Mouse (Mus musculus) heart, embryonic 14.5 days (tissue): ENCODE measurements around the gene Cadps. TPM values are rescaled to one million over a fixed set of nuclear protein-coding genes. Genes with fewer than 3 reads are reported as not detected.
"Not testable (repeated sequence)": the region's sequence is repeated elsewhere in the genome, so short reads cannot be mapped to it uniquely, and the experiment has no call there.

Experiments
- ATAC-seq: fragments of 200-750 bp; cut with Nextera tagmentation; 2 replicates; pipeline ENCODE4 v1.8.0; 2017; ENCODE audit warnings: low read depth, moderate TSS enrichment; ENCODE audit not compliant: insufficient number of reproducible peaks, insufficient read depth, low FRiP score
- H3K27ac ChIP-seq, 2 experiments: fragments of 200-500 bp in 1 of 2; fragments of 300-500 bp in 1 of 2; sonication (generic) in 1 of 2; replicated peaks in 1 of 2; 2 replicates each; pipeline ENCODE4 v1.5.1; 2012 to 2014; ENCODE audit warnings: low read depth in 2 of 2, low read length in 2 of 2, control low read depth in 1 of 2, mild to moderate bottlenecking in 1 of 2, mixed read lengths in 1 of 2; ENCODE audit not compliant: control insufficient read depth in 1 of 2, insufficient read depth in 1 of 2
- H3K27me3 ChIP-seq: fragments of 300-500 bp; sonication (generic); 2 replicates; pipeline ENCODE4 v1.6.1; 2014; ENCODE audit warnings: mild to moderate bottlenecking, low read length, control low read depth; ENCODE audit not compliant: control insufficient read depth, insufficient read depth
- H3K36me3 ChIP-seq: fragments of 300-500 bp; sonication (generic); 2 replicates; pipeline ENCODE4 v1.6.1; 2014; ENCODE audit warnings: mild to moderate bottlenecking, control low read depth, low read length, mixed read lengths; ENCODE audit not compliant: control insufficient read depth, insufficient read depth
- H3K4me1 ChIP-seq, 2 experiments: fragments of 200-500 bp in 1 of 2; fragments of 300-500 bp in 1 of 2; sonication (generic) in 1 of 2; 2 replicates each; pipeline ENCODE4 v1.6.1; 2012 to 2014; ENCODE audit warnings: low read length in 2 of 2, control low read depth in 1 of 2, mixed read lengths in 1 of 2; ENCODE audit not compliant: control insufficient read depth in 2 of 2, insufficient read depth in 2 of 2
- H3K4me2 ChIP-seq: fragments of 300-500 bp; sonication (generic); 2 replicates; pipeline ENCODE4 v1.6.1; 2014; ENCODE audit warnings: mild to moderate bottlenecking, low read length
- H3K4me3 ChIP-seq, 2 experiments: fragments of 200-500 bp in 1 of 2; fragments of 300-500 bp in 1 of 2; sonication (generic) in 1 of 2; 2 replicates each; pipeline ENCODE4 v1.5.1; 2012 to 2014; ENCODE audit warnings: low read length in 2 of 2, mild to moderate bottlenecking in 2 of 2, control low read depth in 1 of 2, low read depth in 1 of 2, moderate library complexity in 1 of 2; ENCODE audit not compliant: control insufficient read depth in 1 of 2, insufficient read depth in 1 of 2
- H3K9ac ChIP-seq: fragments of 300-500 bp; sonication (generic); 2 replicates; pipeline ENCODE4 v1.6.1; 2014; ENCODE audit warnings: mild to moderate bottlenecking, low read length
- H3K9me3 ChIP-seq: fragments of 300-500 bp; sonication (generic); 2 replicates; pipeline ENCODE4 v1.6.1; 2016; ENCODE audit warnings: low read length, control low read depth; ENCODE audit not compliant: control insufficient read depth
- WGBS: fragments of 180-500 bp; shearing (Covaris S2); extraction: QIAGEN DNeasy Blood & Tissue Kit; methylation state at CpG from one replicate; pipeline ENCODE4 v1.1.7; 2014; 5-methylcytosine and 5-hydroxymethylcytosine counted together
- polyA plus RNA-seq: library from polyadenylated mRNA; unstranded; fragments of >200 nt; fragmentation: Nextera tagmentation; extraction: Ambion mirVana; gene quantifications from 2 replicates; pipeline ENCODE4 v1.2.1, GENCODE M21; 2014

Cadps gene
- polyA plus RNA-seq, 1 experiment from 2014 or later, result 1.5 TPM

DNA sequence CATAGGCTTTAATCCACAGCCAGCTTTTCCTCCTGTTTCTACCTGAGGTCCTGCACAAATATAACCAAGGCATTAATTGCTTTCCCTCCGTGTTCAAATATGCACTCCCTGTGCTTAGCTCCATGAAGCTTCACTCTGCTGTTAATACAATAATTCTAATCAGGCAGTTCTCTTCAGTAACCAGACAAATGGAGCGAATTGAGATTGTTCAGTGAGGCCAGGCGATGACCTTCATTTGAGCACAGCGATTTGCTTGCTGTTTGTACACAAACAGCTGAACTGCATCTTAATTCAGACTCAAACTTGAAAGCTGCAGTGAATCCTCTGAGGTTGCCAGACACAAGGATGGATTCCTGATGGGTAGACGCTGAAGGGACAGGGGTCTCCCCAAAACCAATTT is 239.3 kb downstream of the Cadps start:
- Histone ChIP-seq H3K9me3 (no peaks in the 10 kb centered on the region), H3K4me1 (peaks cover 2 to 9% of the 10 kb centered on the region in 2 experiments; a peak in 2 of 4 replicates), H3K27me3 (no peaks in the 10 kb centered on the region), H3K36me3 (no peaks in the 10 kb centered on the region), H3K27ac (no peak overlapping the region), H3K9ac (no peak overlapping the region), H3K4me2 (no peak overlapping the region), H3K4me3 (no peak overlapping the region)
- ATAC-seq, result no peak
- WGBS, result 76% methylated on average over 5 of the region's 5 CpGs

DNA sequence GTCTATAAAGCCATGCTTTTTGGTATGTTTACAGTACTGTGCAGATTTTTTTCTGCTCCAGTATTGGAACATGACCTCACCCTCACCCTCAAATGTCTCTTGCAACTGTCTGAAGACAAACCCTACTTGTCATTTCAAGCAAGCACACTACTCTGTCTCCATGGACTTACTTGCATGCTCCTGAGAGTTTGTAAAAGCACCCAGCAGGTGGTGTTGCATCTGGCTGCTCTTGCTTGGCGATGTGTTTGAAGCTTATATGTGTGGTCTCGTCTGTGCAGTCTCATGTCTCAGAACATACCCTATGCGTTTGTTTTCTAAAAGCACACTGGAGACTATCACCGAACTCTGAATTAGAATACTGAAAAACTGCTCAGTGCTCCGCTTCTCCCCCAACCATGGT is 241.2 kb downstream of the Cadps start:
- no peak overlapping the region for H3K4me3 ChIP-seq
- H3K27ac ChIP-seq, result no peak overlapping the region
- H3K4me1 ChIP-seq, result peaks cover 2 to 9% of the 10 kb centered on the region in 2 experiments; a peak in 2 of 4 replicates
- WGBS, result 87% methylated on average over 5 of the region's 5 CpGs
- no peak overlapping the region for H3K9ac ChIP-seq
- no peaks in the 10 kb centered on the region for H3K36me3 ChIP-seq
- H3K4me2 ChIP-seq, result no peak overlapping the region
- H3K27me3 ChIP-seq, result no peaks in the 10 kb centered on the region
- H3K9me3 ChIP-seq, result no peaks in the 10 kb centered on the region
- no peak for ATAC-seq

DNA sequence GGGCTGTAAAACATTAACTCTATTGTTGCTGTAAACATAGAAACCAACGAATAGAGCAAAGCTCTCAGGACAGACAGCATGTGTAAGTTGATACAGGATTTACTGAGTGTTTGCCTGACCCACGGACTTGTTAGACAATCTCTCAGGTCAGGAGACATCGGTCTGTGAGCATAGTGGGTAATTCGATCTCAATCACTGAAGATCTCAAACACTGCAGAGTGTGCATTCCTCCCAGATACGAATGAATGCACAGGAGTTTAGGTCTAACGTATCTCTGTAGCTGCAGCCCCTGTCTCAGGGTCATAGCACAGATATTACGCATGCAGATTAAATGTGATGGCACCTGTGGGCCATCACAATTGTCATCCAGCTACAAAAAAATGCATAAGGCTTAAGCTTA is 242.1 kb downstream of the Cadps start:
- 42% methylated on average over 7 of the region's 7 CpGs for WGBS
- no peak overlapping the region for H3K4me3 ChIP-seq

DNA sequence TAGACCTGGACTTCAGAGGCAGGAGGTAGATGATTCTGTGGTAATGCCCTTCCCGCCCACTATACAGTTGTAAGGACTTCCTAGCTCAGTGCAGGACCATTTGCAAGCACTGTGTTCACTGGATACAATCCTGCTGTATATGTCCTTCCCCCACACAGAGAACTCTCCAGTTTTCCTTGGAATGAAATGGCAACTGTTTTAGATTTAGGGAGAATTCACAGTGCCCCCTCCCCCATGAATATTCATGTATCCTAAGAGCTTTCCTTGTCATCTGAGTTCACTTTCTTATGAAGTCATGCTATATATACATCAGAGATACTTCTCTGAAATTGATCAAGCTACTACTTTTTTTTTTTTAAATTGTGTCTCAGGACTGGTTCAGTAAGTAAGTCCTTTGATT is 244.7 kb downstream of the Cadps start:
- 81% methylated on average over 1 of the region's 1 CpGs for WGBS
- no peak overlapping the region for H3K27ac ChIP-seq
- no peak overlapping the region for H3K4me2 ChIP-seq
- H3K9me3 ChIP-seq, result no peaks in the 10 kb centered on the region
- peaks cover 2 to 6% of the 10 kb centered on the region in 2 experiments; a peak in 2 of 4 replicates for H3K4me1 ChIP-seq
- H3K4me3 ChIP-seq, result no peak overlapping the region
- H3K36me3 ChIP-seq, result no peaks in the 10 kb centered on the region
- H3K9ac ChIP-seq, result no peak overlapping the region
- no peak for ATAC-seq
- no peaks in the 10 kb centered on the region for H3K27me3 ChIP-seq

More for the DNA sequence above, 242.1 kb downstream of the Cadps start:
- H3K9ac ChIP-seq, result no peak overlapping the region
- H3K27me3 ChIP-seq, result no peaks in the 10 kb centered on the region
- ATAC-seq, result no peak
- H3K4me2 ChIP-seq, result no peak overlapping the region
- H3K36me3 ChIP-seq, result no peaks in the 10 kb centered on the region
- peaks cover 2 to 9% of the 10 kb centered on the region in 2 experiments; a peak in 2 of 4 replicates for H3K4me1 ChIP-seq
- no peaks in the 10 kb centered on the region for H3K9me3 ChIP-seq
- H3K27ac ChIP-seq, result no peak overlapping the region

DNA sequence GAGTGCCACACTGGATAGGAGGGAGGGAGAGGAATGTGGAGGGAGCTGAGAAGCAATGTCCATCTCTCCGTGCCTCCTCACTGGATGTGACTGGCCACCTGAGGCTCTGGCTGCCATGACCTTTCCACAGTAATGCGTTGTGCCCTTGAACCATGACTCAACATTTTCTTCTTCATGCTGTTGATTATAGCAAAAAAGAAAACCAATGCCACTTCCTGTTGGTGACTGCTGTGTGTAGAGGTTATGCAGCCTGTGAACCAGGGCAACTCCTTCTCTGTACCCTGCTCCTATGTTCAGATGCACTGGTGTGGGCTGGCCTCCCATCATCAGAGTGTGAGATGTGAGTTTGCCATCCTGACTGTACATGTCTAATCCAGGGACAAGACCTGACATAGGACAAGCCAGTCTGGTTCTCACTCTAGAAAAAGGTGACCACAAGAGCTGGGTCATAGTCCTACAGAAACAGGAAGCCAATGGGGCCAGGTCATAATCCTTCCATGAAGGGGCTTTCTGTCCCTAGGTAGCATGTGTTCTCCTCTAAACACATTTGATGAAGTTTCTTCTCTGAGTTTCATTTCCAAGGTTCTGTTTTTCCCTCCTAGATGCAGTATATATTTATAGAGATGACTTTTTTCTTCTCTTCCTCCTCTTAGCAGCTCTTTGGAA is 245.3 kb downstream of the Cadps start:
- WGBS, result 52% methylated on average over 2 of the region's 2 CpGs

DNA sequence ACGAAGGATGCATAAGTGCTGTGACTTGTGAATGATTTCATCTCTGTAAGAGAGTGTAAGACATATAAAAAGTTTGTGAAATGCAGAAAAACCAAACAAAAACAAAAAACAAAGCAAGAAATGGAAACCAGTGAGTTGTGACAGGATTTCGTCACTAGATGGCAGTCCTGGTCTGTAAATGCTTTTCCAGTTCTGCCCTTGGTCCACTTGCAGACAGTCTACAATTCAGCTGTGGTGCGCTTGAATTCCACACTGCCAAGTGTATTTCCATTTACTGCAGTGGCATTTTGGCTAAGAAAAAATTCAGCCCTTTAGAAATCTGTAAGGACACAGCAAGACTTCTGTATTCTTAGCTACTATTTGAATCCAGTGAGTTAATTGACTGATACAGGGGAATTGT is 247.8 kb downstream of the Cadps start:
- Histone ChIP-seq H3K9ac (no peak overlapping the region), H3K4me3 (no peak overlapping the region), H3K27ac (no peak overlapping the region), H3K4me2 (no peak overlapping the region), H3K9me3 (no peaks in the 10 kb centered on the region), H3K4me1 (peaks cover 0 to 6% of the 10 kb centered on the region in 2 experiments; a peak in 1 of 4 replicates), H3K36me3 (no peaks in the 10 kb centered on the region), H3K27me3 (no peaks in the 10 kb centered on the region)
- ATAC-seq, result no peak
- WGBS, result 16% methylated on average over 3 of the region's 3 CpGs

More for the DNA sequence above, 245.3 kb downstream of the Cadps start:
- no peak overlapping the region for H3K4me2 ChIP-seq
- H3K27ac ChIP-seq, result no peak overlapping the region
- H3K9me3 ChIP-seq, result no peaks in the 10 kb centered on the region
- H3K27me3 ChIP-seq, result no peaks in the 10 kb centered on the region
- H3K4me1 ChIP-seq, result peaks cover 2 to 6% of the 10 kb centered on the region in 2 experiments; a peak in 2 of 4 replicates
- no peak for ATAC-seq
- H3K9ac ChIP-seq, result no peak overlapping the region
- H3K36me3 ChIP-seq, result no peaks in the 10 kb centered on the region
- H3K4me3 ChIP-seq, result no peak overlapping the region

DNA sequence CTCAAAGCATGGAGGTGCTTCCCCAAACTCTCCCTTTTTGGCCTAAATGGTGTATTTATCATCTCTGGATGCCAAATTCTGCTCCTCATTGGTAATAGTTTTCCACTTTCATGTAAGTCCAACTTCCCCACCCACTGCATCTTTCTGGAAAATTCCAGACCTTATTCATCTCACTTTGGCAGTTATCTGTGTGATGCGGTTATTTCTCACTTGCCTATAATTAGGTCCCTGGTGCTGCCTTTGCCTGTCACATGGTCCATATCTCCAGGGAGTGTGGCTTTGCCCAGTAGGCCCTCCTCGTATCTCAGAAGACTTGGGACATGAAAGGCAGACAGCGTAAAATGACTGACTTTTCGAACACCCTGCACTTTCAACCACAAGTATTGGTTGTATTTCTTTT is 248.5 kb downstream of the Cadps start:
- no peak overlapping the region for H3K27ac ChIP-seq
- no peaks in the 10 kb centered on the region for H3K36me3 ChIP-seq
- H3K9me3 ChIP-seq, result no peaks in the 10 kb centered on the region
- no peak overlapping the region for H3K4me2 ChIP-seq
- WGBS, result 31% methylated on average over 4 of the region's 4 CpGs
- H3K4me3 ChIP-seq, result no peak overlapping the region
- ATAC-seq, result no peak
- H3K9ac ChIP-seq, result no peak overlapping the region
- peaks cover 0 to 6% of the 10 kb centered on the region in 2 experiments; a peak in 1 of 4 replicates for H3K4me1 ChIP-seq
- H3K27me3 ChIP-seq, result no peaks in the 10 kb centered on the region

DNA sequence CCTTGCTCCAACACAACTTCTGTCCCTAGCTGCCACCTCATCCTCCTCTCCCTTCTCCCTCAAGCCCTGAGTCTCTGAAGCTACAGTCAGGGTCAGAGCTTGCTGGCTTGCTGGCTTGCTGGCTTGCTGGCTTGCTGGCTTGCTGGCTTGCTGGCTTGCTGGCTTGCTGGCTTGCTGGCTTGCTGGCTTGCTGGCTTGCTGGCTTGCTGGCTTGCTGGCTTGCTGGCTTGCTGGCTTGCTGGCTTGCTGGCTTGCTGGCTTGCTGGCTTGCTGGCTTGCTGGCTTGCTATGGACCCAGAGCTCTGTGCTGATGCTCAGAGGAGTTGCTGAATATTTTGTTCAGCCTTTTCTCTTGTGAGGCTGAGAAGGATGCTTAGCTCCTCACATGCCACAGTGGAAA is 261.1 kb downstream of the Cadps start:
- H3K9ac ChIP-seq, H3K36me3 ChIP-seq, H3K27me3 ChIP-seq, H3K4me1 ChIP-seq, H3K27ac ChIP-seq, H3K4me2 ChIP-seq, H3K4me3 ChIP-seq, H3K9me3 ChIP-seq, ATAC-seq: not testable (repeated sequence)
